Mouse (Mus musculus): ENCODE data around the gene Rab4a. TPM values are rescaled to one million over a fixed set of nuclear protein-coding genes. Genes with fewer than 3 reads are reported as not detected.

Rab4a gene
- total RNA-seq, 2 experiments from 2014 or later = 8.0 to 9.5 TPM

- intact Hi-C loops (cut with DNase I) = no loop called here
- no peak for DNase-seq
These were observed 18.4 kb upstream of the Rab4a start for GRCm38 (mm10) chr8:123787254-123787897.

DNA sequence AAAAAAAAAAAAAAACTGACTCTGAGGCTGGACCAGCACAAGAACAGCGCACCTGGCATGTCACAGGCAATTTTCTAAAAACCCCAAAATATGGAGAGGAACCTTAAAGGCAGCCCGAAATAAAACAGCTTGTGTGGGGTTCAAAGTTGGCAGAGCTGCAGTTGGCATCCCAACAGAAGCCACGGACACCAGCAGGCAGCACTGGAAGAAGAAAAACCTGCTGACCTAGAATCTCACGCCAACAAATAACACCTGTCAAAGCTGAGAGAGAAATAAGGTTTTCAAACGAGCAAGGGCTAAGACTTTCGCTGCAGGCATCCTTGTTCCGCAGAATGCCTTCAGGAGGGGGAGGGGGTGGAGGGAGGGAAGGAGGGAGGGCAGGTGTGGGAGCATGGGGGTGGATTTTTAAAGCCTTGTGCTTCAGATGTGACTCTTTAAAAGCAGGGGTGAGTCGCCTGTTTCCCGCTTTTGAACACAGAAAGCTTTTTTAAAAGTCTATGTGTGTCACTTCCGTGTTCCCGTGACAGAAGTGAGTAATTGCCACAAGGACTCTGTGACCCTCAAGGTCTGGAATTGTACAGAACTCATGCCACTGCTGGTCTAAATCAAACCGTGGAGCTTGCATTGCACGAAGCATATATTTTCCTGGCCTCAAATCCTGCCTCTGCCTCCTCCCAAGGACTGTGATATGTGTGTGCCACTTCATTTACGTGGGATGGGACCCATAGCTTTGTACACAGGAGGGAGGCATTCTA lies 17.2 kb upstream of the Rab4a start:
- intact Hi-C loops (cut with DNase I) = no loop called here
- no peak for DNase-seq

- no peak for DNase-seq
- intact Hi-C loops (cut with DNase I) = no loop called here
These were observed 16.3 kb upstream of the Rab4a start for GRCm38 (mm10) chr8:123789461-123789860.

GRCm38 (mm10) chr8:123789970-123790369 lies 15.8 kb upstream of the Rab4a start:
- peak; percentile 87 to 94 for DNase-seq
- intact Hi-C loops (cut with DNase I) = loop anchor here (1.0 to 10.0 kb wide), 4 partner anchors 45 to 555 kb away; no protein-coding TSS in a partner anchor

GRCm38 (mm10) chr8:123791101-123791844 lies 14.5 kb upstream of the Rab4a start:
- intact Hi-C loops (cut with DNase I) = loop anchor here (2.0 to 10.0 kb wide), 3 partner anchors 44 to 554 kb away; no protein-coding TSS in a partner anchor
- DNase-seq = no peak

GRCm38 (mm10) chr8:123791845-123792225 lies 13.9 kb upstream of the Rab4a start:
- DNase-seq = no peak
- intact Hi-C loops (cut with DNase I) = loop anchor here (2.0 to 10.0 kb wide), 3 partner anchors 43 to 553 kb away; no protein-coding TSS in a partner anchor

- intact Hi-C loops (cut with DNase I) = loop anchor here (5.0 to 10.0 kb wide), 2 partner anchors 113 to 551 kb away; no protein-coding TSS in a partner anchor
These were observed 11.9 kb upstream of the Rab4a start for GRCm38 (mm10) chr8:123793900-123794299.

DNA sequence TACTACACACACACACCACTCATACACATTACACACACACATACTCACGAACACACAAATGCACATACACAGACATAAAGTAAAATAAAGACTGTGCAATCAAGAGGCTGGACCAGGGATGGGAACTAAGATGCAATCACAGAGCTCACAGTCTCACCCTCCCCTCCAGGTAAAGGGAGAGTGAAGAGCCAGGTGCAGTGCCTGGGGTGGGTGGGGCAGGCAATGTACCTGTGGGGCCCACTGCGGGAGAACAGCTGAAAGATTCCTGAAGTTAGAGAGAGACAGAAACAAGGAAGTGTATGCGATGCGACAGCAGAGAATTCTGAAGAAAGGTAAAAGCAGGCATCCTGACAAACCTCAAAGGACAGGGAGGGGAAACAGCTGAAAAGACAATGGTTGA lies 11.0 kb upstream of the Rab4a start:
- no peak for DNase-seq
- intact Hi-C loops (cut with DNase I) = loop anchor here (5.0 to 10.0 kb wide), 2 partner anchors 113 to 550 kb away; no protein-coding TSS in a partner anchor

More at GRCm38 (mm10) chr8:123793900-123794299, 11.9 kb upstream of the Rab4a start:
- no peak for DNase-seq

- intact Hi-C loops (cut with DNase I) = loop anchor here (10.0 kb wide), 1 partner anchor 548 kb away; no protein-coding TSS in a partner anchor
These were observed 9.0 kb upstream of the Rab4a start for GRCm38 (mm10) chr8:123796758-123797157.

GRCm38 (mm10) chr8:123797928-123798327 lies 7.9 kb upstream of the Rab4a start:
- DNase-seq = no peak
- intact Hi-C loops (cut with DNase I) = loop anchor here (10.0 kb wide), 1 partner anchor 547 kb away; no protein-coding TSS in a partner anchor

More at GRCm38 (mm10) chr8:123796758-123797157, 9.0 kb upstream of the Rab4a start:
- no peak for DNase-seq

GRCm38 (mm10) chr8:123799434-123799833 lies 6.4 kb upstream of the Rab4a start:
- DNase-seq = no peak
- intact Hi-C loops (cut with DNase I) = loop anchor here (10.0 kb wide), 1 partner anchor 545 kb away; no protein-coding TSS in a partner anchor

GRCm38 (mm10) chr8:123799885-123800284 lies 5.9 kb upstream of the Rab4a start:
- no peak for DNase-seq
- intact Hi-C loops (cut with DNase I) = loop anchor here (10.0 kb wide), 1 partner anchor 545 kb away; no protein-coding TSS in a partner anchor

GRCm38 (mm10) chr8:123800867-123801266 lies 4.9 kb upstream of the Rab4a start:
- intact Hi-C loops (cut with DNase I) = no loop called here
- DNase-seq = no peak

DNA sequence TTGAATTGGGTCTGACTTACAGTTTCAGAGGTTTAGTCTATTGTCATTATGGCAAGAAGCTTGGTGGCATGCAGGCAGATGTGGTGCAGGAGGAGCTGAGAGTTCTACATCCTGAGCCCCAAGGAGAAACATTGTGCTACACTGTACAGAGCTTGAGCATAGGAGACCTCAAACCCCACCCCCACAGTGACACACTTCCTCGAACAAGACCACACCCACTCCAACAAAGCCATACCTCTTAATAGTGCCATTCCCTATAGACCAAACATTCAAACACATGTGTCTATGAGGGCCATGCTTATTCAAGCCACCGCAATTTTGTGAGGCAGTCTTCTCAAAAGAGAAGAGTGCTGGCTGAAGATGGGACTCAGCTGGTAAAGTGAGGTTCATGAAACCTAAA lies 4.2 kb upstream of the Rab4a start:
- intact Hi-C loops (cut with DNase I) = no loop called here
- no peak for DNase-seq

- intact Hi-C loops (cut with DNase I) = no loop called here
- no peak for DNase-seq
These were observed 2.1 kb upstream of the Rab4a start for GRCm38 (mm10) chr8:123803639-123804038.

DNA sequence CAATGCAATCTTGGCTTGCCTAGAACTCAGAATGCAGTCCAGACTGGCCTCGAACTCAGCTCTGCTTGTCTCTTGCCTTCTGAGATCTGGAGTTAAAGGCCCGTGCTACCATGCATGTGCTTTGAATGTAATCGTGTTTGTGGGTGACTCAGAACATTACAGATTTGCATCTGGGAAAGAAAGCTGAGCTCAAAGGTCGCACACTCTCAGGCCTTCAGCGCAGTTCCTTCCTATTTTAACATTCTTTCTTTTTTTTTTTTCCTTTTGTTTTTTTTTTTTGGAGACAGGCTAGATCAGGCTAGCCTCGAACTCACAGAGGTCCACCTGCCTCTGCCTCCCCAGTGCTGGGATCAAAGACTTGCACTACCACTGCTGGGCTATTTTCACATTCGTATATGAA lies 1.2 kb upstream of the Rab4a start:
- no peak for DNase-seq
- intact Hi-C loops (cut with DNase I) = no loop called here

GRCm38 (mm10) chr8:123805209-123805717 lies 522 bp upstream of the Rab4a start:
- intact Hi-C loops (cut with DNase I) = no loop called here
- DNase-seq = no peak

DNA sequence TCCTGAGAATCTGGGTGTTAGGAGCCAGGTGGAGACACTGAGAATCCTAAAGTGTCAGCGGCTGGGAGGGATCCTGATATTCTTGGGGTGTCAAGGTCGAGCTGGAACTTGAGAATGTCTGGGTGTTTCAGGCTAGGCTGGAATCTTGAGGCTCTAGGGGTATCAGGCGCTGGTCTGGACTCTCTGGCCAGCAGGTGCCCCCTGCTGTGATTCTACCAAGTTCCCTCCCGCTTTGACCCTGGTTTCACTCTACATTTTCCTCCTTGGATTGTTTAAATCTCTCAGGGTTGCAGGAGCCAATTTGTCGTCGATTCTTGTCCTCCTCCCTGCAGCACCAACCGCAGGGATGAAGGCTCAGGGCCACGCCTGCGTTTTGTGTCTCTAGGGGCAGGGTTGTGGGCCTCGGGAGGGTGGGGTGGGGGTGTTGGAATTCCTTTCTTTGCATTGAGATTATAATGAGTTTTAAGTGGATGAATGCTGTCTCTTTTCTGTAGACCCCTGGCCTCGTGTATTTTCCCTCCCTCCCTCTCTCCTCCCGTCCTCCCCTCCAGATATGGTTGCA lies 670 bp downstream of the Rab4a start:
- intact Hi-C loops (cut with DNase I) = no loop called here
- DNase-seq = peak in 1 of 2 experiments; percentile 5

DNA sequence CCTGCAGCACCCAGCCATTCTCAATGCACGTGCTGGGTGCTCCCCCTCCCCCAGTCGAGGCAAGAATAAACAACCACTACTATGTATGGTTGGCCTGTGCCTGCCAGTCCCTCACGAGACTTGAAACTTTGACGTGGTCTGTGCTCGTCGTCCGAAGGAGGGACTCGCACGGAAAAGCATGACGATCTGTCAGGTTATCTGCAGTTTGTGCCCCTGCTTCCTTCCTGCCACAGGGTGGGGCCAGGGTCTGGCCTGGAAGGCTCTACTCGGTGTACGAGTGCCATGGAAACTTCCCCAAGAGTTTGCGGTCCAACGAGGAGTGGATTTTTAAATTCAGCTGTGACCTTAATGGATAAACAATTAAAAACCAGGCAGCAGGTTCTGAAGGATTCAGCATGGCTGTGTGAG lies 1.2 kb downstream of the Rab4a start:
- DNase-seq = peak; percentile 13 to 32
- intact Hi-C loops (cut with DNase I) = no loop called here
